Mouse (Mus musculus) left cerebral cortex, postnatal 14 days (tissue): ENCODE data around the gene Vps54. TPM values are rescaled to one million over a fixed set of nuclear protein-coding genes. Genes with fewer than 3 reads are reported as not detected.
"Not testable (repeated sequence)": the region's sequence is repeated elsewhere in the genome, so short reads cannot be mapped to it uniquely, and the experiment has no call there.

ENCODE experiments used
- DNase-seq, 2 experiments: peaks; one replicate each; pipeline ENCODE4 v3.0.0; 2021 to 2022; ENCODE audit warnings: low spot score in 2 of 2, mixed read lengths in 1 of 2
- intact Hi-C: fragments of 180-260 bp; cut with DNase I; formaldehyde crosslinking; loops from one replicate; pipeline ENCODE4 v1.15.1; 2025
- total RNA-seq, 2 experiments: library from RNA; stranded (reverse); gene quantifications; 2 replicates each; pipeline ENCODE4 v1.2.3; 2021

The Vps54 gene
- total RNA-seq, 2 experiments from 2014 or later, result 27.0 to 27.4 TPM

DNA sequence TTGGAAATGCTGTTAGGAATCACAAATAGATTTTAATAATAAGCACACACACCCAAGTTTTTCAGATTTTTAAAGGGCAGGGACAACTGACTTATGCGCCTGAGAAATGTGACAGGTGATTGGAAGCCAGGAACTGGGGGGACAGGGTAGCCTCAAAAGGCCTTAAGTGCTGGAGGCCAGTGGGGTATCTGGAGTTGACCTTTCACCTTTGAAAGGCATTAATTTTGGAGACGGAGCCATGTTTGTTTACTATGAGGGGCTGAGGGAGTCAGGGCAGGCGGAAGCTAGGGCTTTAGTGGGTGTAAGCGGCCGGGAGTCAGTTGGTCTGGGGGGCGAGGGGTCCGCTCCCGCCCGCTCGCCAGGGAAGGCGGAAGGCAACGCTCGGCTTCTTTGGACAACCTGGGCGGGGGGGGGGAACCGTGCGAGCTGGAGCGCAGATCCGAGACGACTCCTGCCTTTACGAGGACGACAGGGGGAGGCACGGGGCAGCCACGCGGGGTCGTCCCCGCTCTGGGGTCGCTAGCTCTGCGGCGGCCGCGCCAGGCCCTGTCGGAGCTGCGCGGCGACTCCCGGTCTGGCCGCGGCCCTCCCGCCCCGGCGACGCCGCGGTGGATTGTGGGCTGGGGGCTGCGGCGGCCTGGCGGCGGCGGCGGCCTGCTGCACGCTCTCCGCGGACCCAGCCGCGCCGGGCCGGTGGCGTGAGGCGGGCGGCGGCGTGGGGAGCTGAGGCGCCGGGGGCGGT is 631 bp upstream of the Vps54 start:
- intact Hi-C loops, result no loop called here
- DNase-seq, result peak; percentile 18 to 35

DNA sequence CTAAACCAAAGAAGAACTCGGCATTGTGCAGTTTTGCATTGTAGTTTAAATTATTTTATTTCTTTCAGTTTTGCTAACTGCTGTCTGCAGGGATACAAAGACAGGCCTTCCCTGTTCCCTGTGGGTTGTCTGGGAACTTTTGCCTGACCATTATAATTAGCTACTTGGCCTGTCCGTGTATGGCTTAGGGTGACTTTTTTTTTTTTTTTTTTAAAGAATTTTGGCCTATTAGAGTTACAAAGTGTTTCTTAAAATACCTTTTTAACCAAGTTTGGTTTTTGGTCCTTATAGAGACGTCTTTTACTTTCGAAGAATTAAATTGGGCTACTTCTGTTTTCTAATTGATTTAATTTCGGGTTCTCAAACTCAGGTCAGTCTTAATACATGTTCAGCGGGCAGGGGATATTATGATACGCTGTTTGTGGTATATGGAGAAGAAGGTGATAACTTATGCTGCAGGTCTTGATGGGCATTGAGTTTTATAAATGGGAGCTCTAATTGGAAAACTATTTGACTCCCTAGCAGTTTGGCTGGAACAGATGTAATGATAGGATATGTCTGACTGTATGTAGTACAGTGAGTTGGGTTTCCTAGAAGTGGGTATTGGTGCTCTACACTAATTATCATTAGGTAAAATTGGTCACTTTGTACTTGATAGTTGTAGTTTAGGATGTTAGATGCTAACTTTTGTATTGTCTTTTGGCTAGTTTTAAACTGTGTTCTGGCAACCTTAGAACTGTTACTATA is 855 bp downstream of the Vps54 start:
- intact Hi-C loops, result no loop called here
- no peak for DNase-seq

DNA sequence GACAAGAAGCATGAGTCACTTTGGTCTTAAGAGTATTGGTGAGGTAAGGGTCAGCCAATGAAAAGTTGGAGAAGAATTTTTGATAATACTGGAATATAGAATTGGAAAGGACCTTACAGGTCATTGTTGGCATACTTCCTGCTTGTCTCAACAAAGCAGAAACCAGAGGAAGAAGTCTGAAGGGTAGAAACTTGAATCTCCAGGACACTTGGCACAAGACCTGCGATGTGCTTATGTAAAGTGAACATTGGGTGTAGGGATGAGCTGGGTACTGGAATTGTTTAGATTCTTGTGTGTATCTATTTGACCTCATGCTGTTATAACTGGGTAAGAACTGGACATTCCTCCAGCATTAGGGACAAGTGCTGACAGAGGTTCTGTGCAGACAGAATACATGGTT is 2.3 kb downstream of the Vps54 start:
- DNase-seq, result no peak

DNA sequence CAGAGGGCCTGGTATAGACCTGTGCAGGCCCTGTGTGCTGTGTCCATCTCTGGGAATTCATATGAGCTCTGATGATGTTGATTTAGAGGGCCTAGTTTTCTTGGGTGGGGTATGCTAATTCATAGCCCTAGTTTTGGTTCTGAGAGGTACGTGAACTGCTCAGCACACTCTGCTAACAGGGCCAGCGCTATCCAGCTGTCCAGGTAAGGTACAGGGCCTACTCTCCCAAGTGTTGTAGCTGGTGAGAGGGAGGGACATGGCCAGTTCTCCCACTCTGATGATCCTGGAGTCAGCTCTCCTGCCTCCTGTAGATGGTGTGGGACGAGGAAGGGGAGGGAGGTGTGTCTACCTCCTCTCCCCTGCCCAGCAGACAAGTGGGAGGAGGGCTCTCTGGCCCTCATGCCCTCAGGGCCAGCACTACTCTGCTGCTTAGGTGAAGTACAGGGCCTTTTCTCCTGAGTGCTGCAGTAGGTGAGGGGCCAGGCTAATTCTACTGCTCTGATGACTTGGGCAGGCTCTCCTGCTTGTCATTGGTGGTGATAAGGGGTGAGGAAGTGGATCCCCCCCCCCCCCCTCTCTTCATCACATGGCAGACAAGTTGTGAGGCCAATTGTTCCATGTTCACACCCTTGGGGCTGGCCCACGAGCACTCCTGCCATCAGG is 8.3 kb downstream of the Vps54 start:
- intact Hi-C loops, result no loop called here

More for the DNA sequence above, 2.3 kb downstream of the Vps54 start:
- intact Hi-C loops, result no loop called here

DNA sequence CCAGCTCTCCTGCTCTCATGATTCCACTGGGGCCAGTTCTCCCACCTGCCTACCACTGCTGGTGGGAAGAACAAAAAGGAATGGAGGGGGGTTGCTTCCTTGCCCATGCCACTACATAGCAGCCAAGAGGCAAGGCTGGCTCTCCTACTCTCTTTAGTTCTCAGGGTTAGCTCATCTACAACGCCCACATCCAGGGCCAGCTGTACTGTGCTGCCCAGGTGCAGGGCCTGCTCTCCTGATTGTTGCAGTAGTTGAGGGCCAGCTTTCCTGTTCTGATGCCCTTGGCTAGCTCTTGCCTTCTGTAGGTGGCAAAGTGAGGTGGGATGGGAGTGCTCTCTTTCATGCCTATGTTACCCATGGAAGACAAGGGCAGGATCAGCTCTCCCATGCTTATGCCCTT is 8.9 kb downstream of the Vps54 start:
- DNase-seq, result no peak
- intact Hi-C loops, result no loop called here

More for the DNA sequence above, 8.3 kb downstream of the Vps54 start:
- DNase-seq, result no peak

DNA sequence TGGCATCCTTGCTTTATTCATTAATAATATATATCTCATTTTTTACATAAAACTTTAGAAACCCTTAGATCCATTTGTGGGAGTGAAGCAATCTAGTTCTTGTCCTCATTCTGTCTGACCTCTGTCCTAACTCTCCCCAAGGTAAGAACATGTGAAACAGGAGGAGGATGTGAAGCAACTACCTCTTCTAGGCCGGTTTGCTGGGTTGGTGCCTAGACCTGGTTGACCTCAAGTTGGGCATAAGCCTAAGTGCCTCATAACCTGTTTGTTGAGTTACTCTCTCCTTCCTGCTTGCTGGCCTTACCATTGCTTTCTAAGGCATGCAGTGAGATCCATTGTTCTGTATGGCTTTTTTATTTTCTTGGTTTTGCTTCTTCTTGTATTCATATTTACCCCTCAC is 11.3 kb downstream of the Vps54 start:
- no peak for DNase-seq
- intact Hi-C loops, result no loop called here

DNA sequence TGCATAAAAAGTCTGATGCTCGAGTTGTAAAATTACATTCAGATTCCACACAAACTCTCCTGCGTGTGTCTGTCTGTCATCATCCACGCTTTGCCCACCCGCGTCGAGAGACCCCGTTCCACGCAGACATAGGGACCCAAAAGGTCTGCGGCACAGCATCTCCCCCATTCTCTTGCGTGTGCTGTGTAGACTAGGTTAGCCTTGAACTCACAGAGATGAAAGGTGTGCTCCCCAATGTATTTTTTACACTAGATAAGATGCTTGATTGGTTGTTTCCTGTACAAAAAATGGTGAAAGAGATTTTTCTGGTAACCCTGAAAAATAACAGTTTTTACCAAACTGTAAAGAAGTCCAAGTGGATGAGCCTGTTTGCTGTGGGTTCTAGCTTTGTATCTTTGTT is 19.5 kb downstream of the Vps54 start:
- intact Hi-C loops, DNase-seq: not testable (repeated sequence)

DNA sequence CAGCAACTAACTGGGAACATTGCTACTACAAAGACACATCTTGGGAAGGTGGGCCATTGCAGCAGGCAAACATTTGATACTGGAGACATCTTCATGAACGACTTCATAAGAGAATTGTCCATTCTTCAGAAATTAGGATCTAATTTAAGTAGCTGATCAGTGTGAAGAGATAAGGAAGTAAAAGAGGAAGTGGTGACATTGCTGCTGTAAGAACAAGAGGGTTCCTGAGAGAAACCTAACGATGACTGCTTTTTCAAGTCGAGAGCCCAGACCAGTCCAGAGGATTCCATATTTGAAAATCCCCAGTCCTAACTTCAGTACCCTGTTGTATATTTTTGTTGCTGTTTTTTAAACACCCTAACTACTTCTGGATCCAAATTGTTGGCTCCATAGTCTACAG is 26.3 kb downstream of the Vps54 start:
- intact Hi-C loops, result no loop called here
- no peak for DNase-seq

DNA sequence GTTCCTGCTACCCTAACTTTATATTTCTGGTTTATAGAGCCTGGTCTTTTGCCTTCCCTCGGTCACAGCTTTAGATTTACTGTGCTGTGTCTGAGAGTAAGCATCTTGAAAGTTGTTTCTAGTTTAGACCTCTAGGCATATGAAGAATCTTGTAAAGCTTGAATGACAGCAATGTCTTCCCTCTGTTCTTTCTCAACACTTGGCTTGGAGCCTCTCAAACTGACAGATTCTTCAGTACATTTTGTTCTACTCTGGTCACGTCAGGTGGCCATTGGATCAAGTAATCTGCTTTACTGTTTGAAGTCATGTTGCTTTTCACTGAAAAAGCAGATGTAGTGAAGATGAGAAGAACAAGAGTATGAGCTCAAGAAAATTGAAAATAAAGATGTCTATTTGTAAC is 37.1 kb downstream of the Vps54 start:
- intact Hi-C loops, result no loop called here
- no peak for DNase-seq

DNA sequence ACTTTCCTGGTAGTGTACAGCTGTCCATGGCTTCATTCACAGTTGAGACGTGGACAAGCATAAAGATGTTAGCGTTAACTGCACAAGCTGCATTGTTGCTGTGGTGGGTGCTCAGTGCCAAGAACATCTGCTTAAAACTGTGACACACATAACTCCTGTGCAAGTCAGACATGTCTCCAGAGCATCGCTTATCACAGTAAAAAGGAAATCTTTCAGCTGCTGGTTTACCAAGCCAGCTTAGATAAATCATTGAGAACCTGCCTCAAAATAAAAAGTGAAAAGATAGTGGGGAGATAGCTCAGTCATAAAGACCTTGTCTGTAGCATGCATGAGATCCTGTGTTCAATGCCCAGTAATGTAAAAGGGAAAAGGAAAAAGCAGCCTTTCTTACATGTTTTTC is 47.3 kb downstream of the Vps54 start:
- intact Hi-C loops, result no loop called here
- no peak for DNase-seq

DNA sequence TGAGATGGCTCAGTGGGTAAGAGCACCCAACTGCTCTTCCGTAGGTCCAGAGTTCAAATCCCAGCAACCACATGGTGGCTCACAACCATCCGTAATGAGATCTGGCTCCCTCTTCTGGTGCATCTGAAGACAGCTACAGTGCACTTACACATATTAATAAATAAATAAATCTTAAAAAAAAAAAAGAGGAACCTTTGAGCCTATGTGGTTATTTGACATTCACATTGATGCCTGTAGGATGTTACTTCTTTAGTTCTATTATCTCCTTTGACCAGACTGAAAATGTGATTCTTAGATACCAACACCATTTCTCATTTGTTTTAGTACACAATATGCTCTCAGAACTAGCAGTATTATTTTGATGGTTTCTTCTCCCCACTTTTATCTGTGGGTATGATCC is 49.1 kb downstream of the Vps54 start:
- DNase-seq, intact Hi-C loops: not testable (repeated sequence)

DNA sequence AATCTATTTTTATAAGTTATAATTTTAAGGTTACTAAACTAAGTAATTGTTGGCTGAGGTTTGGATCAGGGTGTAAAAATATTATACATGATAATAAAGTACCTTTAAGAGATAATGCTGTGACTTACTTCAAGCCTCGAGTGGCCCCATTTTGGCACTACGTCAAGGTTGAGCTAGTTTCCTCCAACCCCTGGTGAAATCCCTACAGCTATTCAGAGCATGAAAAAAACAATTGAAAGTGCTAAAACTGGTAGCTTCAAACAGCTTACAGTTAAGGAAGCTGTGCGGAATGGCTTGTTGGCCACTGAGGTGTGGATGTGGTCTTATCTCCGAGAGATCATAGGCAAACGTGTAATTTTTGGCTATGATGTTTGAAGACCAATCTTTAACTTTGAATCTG is 56.4 kb downstream of the Vps54 start:
- DNase-seq, result no peak
- intact Hi-C loops, result no loop called here

DNA sequence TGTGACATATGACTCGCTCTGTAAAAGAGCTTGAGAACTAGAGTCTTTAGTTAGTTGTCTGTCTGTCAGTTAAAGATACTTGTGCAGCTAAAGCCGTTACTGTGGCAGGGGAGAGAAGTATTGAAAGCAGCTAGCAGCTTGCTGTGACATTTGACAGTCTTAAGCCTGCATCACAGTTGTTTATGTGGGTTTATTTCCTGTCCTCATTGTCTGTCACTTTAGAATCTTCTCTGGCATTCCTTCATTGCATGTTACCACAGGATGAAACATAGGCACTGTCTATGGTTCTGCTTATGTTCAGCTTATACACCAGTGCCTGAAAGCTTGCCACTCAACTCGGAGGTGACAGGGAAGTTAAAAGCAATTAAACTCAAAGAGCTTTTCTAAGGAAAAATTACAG is 64.5 kb downstream of the Vps54 start:
- DNase-seq, result no peak
- intact Hi-C loops, result loop anchor here (10.0 kb wide), 1 partner anchor 131 kb away; no protein-coding TSS in a partner anchor

DNA sequence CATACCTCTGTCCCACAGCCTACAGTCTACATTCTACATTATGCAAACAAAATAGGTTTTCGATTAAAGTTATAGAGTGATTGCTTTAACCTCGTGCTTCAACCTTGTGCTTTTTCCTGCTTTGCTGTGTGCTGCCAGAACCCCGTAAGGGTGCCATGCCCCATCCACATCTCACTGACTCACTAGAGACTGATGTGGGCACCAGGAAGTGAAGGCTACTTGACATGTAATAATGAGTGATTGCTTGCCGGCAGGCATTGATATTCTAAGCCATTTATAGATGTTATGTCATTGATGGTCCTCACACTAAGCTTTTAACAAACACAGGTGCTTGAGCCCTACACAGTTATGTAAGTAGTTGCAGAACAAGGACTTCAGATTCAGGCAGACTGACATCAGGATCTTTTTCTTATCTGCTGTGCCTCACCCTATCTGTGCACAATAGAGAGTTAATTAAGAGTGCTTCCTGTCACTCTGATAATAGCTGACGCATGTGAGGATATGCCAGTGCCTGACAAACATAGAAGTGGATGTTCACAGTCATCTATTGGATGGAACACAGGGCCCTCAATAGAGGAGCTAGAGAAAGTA is 68.1 kb downstream of the Vps54 start:
- intact Hi-C loops, result loop anchor here (10.0 kb wide), 1 partner anchor 128 kb away; no protein-coding TSS in a partner anchor

DNA sequence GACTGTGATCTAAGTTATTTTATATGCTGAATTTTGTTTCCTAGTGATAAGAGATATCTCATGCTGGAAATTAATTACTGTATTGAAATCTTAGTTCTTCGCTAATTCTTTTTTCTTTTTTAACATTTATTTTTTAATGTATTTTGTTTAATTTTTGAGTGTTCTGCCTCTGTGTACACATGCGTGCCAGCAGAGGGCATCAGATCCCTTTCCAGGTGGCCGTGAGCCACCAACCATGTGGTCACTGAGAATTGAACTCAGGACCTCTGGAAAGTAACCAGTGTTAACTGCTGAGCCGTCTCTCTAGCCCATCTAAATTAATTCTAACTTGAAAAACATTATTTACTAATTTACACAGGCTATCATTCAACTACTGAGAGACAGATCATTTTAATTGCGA is 69.0 kb downstream of the Vps54 start:
- DNase-seq, result no peak
- intact Hi-C loops, result loop anchor here (10.0 kb wide), 1 partner anchor 127 kb away; no protein-coding TSS in a partner anchor

More for the DNA sequence above, 68.1 kb downstream of the Vps54 start:
- DNase-seq, result no peak

DNA sequence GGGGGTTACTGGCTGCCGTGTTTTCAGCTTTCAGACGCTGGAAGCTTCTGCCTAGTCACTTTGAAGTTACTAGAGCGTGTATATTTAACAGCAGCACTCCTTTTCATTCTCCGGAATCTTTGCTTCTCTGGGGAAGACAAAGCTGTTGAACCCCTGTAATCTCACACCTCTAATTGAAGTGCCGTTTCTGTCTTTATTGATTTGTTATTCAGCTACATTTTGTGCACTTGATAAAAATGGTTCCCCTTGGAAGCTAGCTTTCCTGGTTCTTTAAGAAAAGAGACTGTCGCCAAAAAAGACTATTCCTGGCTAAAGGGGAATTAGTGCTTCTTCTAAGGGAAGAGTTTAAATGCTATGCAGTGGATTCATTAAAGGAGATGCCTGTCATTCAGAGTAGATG is 70.4 kb downstream of the Vps54 start:
- intact Hi-C loops, result loop anchor here (10.0 kb wide), 1 partner anchor 125 kb away; no protein-coding TSS in a partner anchor

DNA sequence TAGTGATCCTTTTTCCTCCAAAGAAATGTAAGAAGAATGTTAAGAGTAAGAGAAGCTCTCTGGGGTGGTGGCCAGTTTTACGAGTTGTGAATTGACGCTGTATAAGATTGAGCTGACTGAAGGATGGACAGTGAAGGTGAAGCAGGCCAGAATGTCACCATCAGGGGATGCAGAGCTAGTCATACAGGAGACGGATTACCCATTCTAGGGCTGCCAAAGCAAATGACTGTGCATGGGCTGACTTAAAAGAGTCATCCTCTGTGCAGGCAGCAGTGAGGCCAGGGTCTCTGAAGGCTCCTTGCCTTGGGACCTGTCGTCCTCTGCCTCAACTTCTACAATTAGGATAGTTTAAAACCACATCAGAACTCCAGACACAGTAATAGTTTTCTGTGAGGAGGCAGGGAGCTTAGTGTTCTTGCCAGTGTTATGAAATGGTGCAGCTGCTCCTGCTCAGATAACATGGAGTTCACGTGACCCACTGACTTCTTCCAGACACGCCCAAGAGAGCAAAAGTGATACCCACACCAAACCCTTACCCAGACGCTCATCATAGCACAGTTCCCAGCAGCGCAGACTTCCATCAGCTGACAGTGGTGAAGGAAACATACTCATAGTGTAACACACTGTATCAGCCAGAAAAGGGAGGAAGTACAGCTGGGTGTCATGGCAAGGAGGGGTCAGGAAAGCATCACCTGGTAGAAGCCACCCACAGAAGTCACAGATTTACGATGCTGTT is 75.0 kb downstream of the Vps54 start:
- no peak for DNase-seq
- intact Hi-C loops, result no loop called here

More for the DNA sequence above, 70.4 kb downstream of the Vps54 start:
- no peak for DNase-seq

DNA sequence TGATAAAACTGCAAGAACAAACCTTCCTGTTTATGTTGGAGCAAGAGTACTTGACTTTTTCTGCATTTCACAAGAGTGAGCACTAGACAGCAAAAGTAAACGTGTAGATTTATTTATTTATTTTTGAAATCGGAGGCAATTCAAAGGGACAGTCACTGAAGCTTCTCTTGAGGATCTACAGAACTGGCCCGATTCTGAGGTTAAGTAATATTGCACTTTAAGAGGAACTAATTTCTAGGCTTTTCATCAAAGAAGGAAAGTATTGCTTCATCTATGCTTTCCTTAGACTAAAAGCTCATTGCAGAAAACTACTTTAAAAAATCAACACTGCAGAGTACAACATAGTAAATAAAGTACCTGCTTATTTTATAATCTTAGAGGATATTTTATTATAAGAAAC is 82.5 kb downstream of the Vps54 start:
- no peak for DNase-seq
- intact Hi-C loops, result no loop called here

DNA sequence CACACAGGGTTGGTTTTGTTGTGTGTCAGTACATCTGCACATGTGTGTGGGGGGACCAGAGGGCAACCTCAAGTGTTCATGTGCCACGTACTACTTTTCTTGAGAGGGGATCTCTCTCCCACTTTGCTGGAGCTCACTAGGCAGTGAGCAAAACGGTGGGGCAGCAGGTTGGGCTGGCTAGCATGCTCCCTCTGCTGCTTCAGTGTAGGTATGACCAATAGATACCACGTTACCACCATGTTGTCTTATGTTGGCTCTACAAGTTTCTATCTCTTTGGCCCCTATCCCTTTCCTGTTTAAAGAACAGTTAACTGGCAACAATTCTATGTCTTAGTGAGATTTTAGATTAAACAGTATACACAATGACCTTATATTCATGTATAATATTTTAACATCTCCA is 83.3 kb downstream of the Vps54 start:
- intact Hi-C loops, result no loop called here
- no peak for DNase-seq
